Mouse (Mus musculus) heart, embryonic 15.5 days (tissue): ENCODE results near the gene Gria1. TPM values are rescaled to one million over a fixed set of nuclear protein-coding genes. Genes with fewer than 3 reads are reported as not detected.

Experiments used
- ATAC-seq: fragments of 200-750 bp; cut with Nextera tagmentation; replicated peaks from 2 replicates; pipeline ENCODE4 v1.8.0; 2017; ENCODE audit warnings: low read depth, moderate TSS enrichment; ENCODE audit not compliant: insufficient number of reproducible peaks, insufficient read depth, low FRiP score
- H3K27ac ChIP-seq: fragments of 300-500 bp; sonication (generic); 2 replicates; pipeline ENCODE4 v1.5.1; 2015; ENCODE audit warnings: mild to moderate bottlenecking, inconsistent platforms
- H3K27me3 ChIP-seq: fragments of 300-500 bp; sonication (generic); 2 replicates; pipeline ENCODE4 v1.6.1; 2015; ENCODE audit warnings: inconsistent platforms
- H3K36me3 ChIP-seq: fragments of 300-500 bp; sonication (generic); 2 replicates; pipeline ENCODE4 v1.6.1; 2015; ENCODE audit warnings: mild to moderate bottlenecking, inconsistent platforms
- H3K4me1 ChIP-seq: fragments of 300-500 bp; sonication (generic); replicated peaks from 2 replicates; pipeline ENCODE4 v1.6.1; 2015; ENCODE audit warnings: inconsistent platforms
- H3K4me2 ChIP-seq: fragments of 300-500 bp; sonication (generic); 2 replicates; pipeline ENCODE4 v1.6.1; 2015; ENCODE audit warnings: inconsistent platforms, mild to moderate bottlenecking, moderate library complexity
- H3K4me3 ChIP-seq: fragments of 300-500 bp; sonication (generic); 2 replicates; pipeline ENCODE4 v1.5.1; 2015; ENCODE audit warnings: mild to moderate bottlenecking, inconsistent platforms
- H3K9ac ChIP-seq: fragments of 300-500 bp; sonication (generic); 2 replicates; pipeline ENCODE4 v1.6.1; 2015; ENCODE audit warnings: mild to moderate bottlenecking, inconsistent platforms
- H3K9me3 ChIP-seq: fragments of 300-500 bp; sonication (generic); replicated peaks from 2 replicates; pipeline ENCODE4 v1.6.1; 2016; ENCODE audit warnings: inconsistent platforms
- WGBS: fragments of 180-500 bp; shearing (Covaris S2); methylation state at CpG from one replicate; pipeline ENCODE4 v1.1.7; 2015; ENCODE audit warnings: mixed read lengths; 5-methylcytosine and 5-hydroxymethylcytosine counted together
- polyA plus RNA-seq: library from polyadenylated mRNA; unstranded; fragments of >200 nt; fragmentation: Nextera tagmentation; extraction: Ambion mirVana; gene quantifications from 2 replicates; pipeline ENCODE4 v1.2.1, GENCODE M21; 2015

Gria1 gene
- polyA plus RNA-seq, 1 experiment from 2014 or later = 5.6 TPM

DNA sequence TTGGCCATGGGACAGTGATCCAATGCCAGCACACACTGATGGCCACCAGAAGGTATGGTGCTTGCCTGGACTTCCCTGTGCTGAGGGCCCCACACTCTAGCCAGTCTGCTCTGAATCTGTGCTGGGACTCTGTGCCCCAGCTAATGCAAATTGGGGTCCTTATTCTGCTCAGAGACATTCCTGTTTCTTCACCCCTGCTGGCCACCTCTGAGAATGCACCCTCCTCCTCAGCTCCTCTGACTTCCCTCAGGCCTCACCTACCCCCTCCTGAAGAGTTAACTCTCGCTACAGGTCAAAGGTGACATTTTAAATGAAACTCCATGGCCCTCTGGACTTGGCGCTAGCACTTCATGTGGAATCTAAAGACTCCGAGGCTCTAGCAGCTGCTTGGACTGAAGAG, 165.4 kb downstream of the Gria1 start:
- no peak for ATAC-seq
- Histone ChIP-seq H3K9me3 (no peaks in the 10 kb centered on the region), H3K4me2 (no peak overlapping the region), H3K27ac (no peak overlapping the region), H3K4me1 (no peaks in the 10 kb centered on the region), H3K36me3 (no peaks in the 10 kb centered on the region), H3K9ac (no peak overlapping the region), H3K27me3 (no peaks in the 10 kb centered on the region), H3K4me3 (no peak overlapping the region)
- 29% methylated on average over 3 of the region's 3 CpGs for WGBS

DNA sequence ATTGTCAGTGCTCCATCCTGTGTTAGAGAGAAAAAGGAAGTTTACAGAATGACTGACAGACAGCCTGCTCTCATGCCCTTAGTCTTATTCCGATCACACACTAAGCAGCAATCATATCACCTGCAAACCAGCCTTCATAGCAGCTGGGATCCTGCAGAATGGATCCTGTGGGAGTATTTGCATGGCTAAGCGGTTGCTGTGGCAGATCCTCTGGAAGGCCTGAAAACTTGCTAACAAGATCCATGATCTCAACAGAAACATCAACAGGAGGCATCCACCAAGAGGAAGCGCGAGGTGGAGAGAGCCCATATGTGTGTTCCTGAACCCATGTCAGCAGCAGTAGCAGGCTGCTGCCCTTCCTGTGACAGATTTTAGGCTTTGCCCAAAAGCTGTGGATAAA, 173.0 kb downstream of the Gria1 start:
- ATAC-seq = no peak
- WGBS = 82% methylated on average over 4 of the region's 4 CpGs
- Histone ChIP-seq H3K9ac (no peak overlapping the region), H3K27me3 (no peaks in the 10 kb centered on the region), H3K4me2 (no peak overlapping the region), H3K4me1 (no peaks in the 10 kb centered on the region), H3K36me3 (no peaks in the 10 kb centered on the region), H3K27ac (no peak overlapping the region), H3K4me3 (no peak overlapping the region), H3K9me3 (no peaks in the 10 kb centered on the region)

DNA sequence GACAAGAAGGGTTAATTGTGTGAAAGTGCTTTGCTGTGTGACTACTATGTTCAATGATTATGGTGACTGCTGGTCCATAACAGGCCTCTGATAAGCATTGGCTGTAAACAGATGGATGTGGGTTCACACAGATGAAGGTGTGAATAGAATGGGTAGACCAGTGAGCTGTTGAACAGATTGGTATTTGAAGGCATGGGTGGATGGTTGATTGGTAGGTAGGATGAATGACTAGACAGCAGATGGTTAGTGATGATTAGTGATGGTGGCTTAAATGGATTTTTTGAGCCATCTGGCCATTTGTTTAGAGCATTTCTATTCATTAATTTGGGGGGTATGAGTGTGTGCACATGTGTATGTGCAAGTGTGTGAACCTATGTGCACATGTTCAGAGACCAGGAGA, 173.9 kb downstream of the Gria1 start:
- Histone ChIP-seq H3K4me3 (no peak overlapping the region), H3K27me3 (no peaks in the 10 kb centered on the region), H3K9me3 (no peaks in the 10 kb centered on the region), H3K9ac (no peak overlapping the region), H3K27ac (no peak overlapping the region), H3K36me3 (no peaks in the 10 kb centered on the region), H3K4me1 (no peaks in the 10 kb centered on the region), H3K4me2 (no peak overlapping the region)
- no peak for ATAC-seq

DNA sequence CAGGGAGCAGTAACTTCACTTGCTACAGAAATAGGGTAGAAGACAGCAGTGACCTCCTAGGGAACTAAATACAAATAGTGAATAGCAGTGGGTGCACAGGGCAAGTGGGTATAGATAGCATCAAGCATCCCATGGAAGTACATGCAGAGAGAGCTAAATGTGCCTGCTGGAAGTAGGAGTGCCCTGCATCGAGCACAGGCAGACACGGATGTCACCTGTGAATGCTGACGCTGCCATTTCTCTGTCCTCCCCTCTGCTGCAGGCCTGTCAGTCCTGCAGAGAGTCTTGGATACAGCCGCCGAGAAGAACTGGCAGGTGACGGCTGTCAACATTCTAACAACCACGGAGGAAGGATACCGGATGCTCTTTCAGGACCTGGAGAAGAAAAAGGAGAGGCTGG, 178.2 kb downstream of the Gria1 start:
- no peaks in the 10 kb centered on the region for H3K4me1 ChIP-seq
- H3K4me3 ChIP-seq = no peak overlapping the region
- H3K27ac ChIP-seq = no peak overlapping the region
- H3K4me2 ChIP-seq = no peak overlapping the region
- H3K9ac ChIP-seq = no peak overlapping the region
- H3K9me3 ChIP-seq = no peaks in the 10 kb centered on the region
- ATAC-seq = no peak
- WGBS = 47% methylated on average over 8 of the region's 8 CpGs
- H3K36me3 ChIP-seq = no peaks in the 10 kb centered on the region
- no peaks in the 10 kb centered on the region for H3K27me3 ChIP-seq

DNA sequence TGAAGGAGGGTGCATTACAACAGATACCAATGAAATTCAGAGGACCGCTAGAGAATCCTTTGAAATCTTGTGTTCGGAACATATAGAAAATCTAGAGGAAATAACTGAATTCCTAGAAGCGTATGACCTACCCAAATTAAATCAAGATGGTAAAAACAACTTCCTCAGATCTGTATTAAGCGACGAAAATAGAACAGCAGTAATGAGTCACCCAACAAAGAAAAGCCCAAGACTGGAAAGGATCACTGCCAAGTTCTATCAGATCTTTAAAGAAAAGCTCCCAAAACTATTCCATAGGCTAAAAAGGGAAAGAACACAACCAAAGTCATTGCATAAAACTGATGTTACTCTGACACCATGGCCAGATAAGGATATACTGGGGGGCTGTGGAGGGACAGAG, 183.6 kb downstream of the Gria1 start:
- Histone ChIP-seq H3K9me3 (0 out of 2 replicates have a peak, but pooled peaks cover 3% of the 10 kb centered on the region), H3K4me2 (no peak overlapping the region), H3K27ac (no peak overlapping the region), H3K36me3 (no peaks in the 10 kb centered on the region), H3K4me1 (no peaks in the 10 kb centered on the region), H3K9ac (no peak overlapping the region), H3K27me3 (no peaks in the 10 kb centered on the region), H3K4me3 (no peak overlapping the region)
- no peak for ATAC-seq
- 65% methylated on average over 5 of the region's 5 CpGs for WGBS

DNA sequence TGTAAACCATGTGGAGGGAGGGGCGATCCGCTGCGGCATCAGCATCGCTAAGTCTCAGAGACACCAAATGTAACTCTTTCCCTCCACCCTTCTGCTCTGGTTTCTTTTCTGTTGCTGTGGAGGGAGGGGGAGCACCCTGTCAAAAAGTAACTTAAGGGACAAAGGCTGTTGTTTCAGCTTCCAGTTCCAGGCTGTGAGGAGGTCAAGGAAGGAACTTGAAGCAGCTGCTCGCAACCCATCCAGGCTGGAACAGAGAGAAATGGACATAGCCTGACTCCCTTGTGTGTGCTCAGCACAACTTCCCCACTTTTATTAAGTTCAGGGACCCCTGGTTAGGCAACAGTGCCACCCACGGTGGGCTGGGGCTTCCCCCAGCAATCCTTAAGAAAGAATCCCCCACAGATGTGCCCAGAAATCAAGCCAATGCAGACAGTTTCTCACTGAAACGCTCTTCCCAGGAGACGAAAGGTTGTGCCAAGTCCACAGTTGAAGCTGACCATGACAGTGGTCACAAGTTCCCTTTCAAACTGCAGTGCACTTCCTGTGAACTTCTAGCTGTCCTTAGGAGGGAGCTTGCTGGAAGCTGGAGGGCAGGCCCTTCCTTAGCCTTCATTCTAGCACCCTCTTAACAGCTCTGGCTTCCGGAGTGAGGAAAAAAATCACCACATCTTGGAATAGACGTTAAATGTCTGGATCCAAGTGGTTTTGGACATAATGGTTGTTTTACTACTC, 190.2 kb downstream of the Gria1 start:
- Histone ChIP-seq H3K9ac (no peak overlapping the region), H3K27ac (no peak overlapping the region), H3K4me2 (no peak overlapping the region), H3K27me3 (no peaks in the 10 kb centered on the region), H3K9me3 (no peaks in the 10 kb centered on the region), H3K36me3 (no peaks in the 10 kb centered on the region), H3K4me3 (no peak overlapping the region), H3K4me1 (no peaks in the 10 kb centered on the region)
- no peak for ATAC-seq
- 56% methylated on average over 10 of the region's 10 CpGs for WGBS

DNA sequence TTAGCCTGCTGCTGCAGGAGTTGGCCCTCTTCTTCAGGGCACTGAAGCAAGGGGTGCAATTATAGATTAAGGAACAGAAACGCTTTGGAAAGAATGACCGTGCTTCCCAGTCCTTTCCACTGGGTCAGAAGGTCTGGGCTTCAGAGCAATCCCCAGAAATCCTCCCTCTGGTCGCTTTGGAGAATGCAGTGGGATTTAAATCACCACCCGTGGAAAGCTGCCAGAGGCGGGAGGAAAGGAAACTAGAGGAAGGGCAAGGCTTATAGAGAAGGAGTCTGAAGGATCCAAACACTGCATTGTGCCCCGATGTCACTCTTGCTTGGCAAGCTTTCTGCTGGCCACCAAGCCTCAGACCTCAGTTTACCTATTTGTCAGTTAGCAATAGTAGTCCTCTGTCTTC, 193.2 kb downstream of the Gria1 start:
- Histone ChIP-seq H3K27ac (no peak overlapping the region), H3K4me2 (no peak overlapping the region), H3K9ac (no peak overlapping the region), H3K4me3 (no peak overlapping the region), H3K27me3 (no peaks in the 10 kb centered on the region), H3K4me1 (no peaks in the 10 kb centered on the region), H3K9me3 (no peaks in the 10 kb centered on the region), H3K36me3 (no peaks in the 10 kb centered on the region)
- 39% methylated on average over 6 of the region's 6 CpGs for WGBS
- no peak for ATAC-seq

DNA sequence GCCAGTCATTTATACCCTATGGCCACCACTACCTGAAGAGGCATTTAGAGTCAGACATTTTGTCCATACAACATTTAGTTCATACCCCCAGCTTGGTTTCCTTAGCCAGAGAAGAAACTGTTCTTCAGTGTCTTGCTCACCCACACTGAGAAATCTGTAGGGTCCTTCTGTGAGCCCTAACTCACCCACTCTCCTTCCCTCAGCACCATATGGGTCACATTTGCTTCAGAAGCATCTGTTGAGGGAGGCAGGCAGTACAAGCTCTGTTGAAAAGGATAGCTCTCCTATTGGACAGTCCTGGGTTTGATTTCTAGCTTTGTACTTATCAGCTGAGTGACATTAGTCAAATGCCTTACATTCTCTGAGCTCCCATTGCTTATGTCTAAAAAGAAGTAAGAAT, 196.1 kb downstream of the Gria1 start:
- Histone ChIP-seq H3K27me3 (no peaks in the 10 kb centered on the region), H3K9me3 (no peaks in the 10 kb centered on the region), H3K27ac (no peak overlapping the region), H3K4me1 (no peaks in the 10 kb centered on the region; the same call in 1 of the 2 replicates), H3K9ac (no peak overlapping the region), H3K36me3 (no peaks in the 10 kb centered on the region), H3K4me3 (no peak overlapping the region), H3K4me2 (no peak overlapping the region)
- ATAC-seq = no peak

DNA sequence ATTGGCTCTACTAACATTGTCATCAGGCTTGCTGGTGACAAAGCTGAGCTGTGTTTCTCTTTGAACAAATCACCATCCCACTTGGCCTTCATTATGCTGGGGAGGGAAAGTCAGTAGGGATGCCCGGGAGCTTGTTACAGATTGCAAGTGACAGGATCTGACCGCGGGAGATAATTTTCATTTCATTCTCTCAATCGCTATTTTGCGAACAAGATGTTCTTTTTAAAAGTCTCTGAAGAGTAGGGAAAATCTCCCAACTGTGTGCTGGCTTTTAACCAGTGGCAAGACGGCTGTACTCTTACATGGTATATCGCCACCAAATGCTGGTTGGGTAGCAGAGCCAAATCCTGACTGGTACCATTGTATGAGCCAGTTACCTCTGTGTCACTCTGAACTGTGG, 202.9 kb downstream of the Gria1 start:
- no peak overlapping the region for H3K27ac ChIP-seq
- H3K36me3 ChIP-seq = no peaks in the 10 kb centered on the region
- no peak for ATAC-seq
- 86% methylated on average over 7 of the region's 7 CpGs for WGBS
- no peaks in the 10 kb centered on the region; the same call in 1 of the 2 replicates for H3K4me1 ChIP-seq
- H3K9ac ChIP-seq = no peak overlapping the region
- no peak overlapping the region for H3K4me3 ChIP-seq
- H3K4me2 ChIP-seq = no peak overlapping the region
- no peaks in the 10 kb centered on the region for H3K27me3 ChIP-seq
- no peaks in the 10 kb centered on the region for H3K9me3 ChIP-seq

DNA sequence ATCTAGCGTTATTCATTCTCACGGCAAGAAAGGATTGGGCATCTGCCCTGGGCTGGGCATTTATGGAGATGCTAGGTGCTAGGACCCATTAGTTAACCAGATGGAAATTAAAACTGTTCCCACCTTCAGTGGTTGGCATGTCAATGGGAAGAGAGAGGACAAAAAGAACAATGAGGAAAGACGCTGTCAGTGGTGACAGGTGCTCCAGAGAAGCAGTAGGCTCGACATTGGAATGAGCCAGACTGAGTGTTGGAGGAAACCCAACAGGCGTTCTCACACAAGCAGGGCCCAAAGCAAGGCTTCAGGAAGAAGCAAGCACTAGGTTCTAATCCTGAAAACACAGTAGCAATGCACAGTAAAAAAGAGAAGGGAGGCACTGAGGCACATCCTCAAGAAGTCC, 203.4 kb downstream of the Gria1 start:
- ATAC-seq = no peak
- H3K9ac ChIP-seq = no peak overlapping the region

DNA sequence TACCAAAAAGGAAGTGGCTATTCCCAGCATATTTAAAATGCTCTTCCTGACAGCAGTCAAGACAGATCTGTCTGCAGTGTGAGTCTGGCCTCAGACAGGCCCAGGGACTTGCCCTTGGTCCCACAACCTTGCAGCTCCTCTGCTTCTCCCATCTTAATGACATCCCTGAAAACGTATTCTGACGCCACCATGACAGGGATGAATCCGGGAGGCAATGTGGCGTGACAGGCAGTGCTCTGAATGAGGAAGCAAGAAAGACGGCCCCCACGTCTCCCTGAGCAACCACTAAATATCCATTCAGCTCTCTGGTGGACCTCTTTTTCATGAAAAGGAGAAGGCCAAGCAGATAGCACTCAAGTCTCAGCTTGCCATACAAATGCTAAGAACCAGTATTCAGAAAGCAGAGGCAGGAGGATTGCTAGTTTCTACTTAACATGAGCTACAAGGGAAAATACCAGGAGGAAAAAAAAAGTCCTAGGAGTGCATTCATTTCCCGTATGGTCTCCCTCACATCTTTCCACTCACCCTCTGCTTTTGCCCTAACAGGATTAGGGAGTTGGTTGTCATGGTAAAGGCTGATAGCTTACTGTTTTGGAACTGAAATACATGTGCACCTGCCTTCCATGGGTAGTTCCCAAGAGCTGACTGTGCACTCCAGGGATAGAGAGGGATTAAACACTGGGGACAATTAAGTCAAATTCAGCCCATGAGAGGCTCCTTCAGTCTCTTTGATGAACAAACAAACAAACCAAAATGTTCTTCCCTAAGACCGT, 211.8 kb downstream of the Gria1 start:
- no peak for ATAC-seq
- no peaks in the 10 kb centered on the region for H3K9me3 ChIP-seq

More for the DNA sequence above, 203.4 kb downstream of the Gria1 start:
- H3K4me3 ChIP-seq = no peak overlapping the region
- H3K4me2 ChIP-seq = no peak overlapping the region
- H3K27ac ChIP-seq = no peak overlapping the region
- no peaks in the 10 kb centered on the region for H3K27me3 ChIP-seq
- no peaks in the 10 kb centered on the region; the same call in 1 of the 2 replicates for H3K4me1 ChIP-seq
- H3K9me3 ChIP-seq = no peaks in the 10 kb centered on the region
- 78% methylated on average over 5 of the region's 5 CpGs for WGBS
- no peaks in the 10 kb centered on the region for H3K36me3 ChIP-seq

DNA sequence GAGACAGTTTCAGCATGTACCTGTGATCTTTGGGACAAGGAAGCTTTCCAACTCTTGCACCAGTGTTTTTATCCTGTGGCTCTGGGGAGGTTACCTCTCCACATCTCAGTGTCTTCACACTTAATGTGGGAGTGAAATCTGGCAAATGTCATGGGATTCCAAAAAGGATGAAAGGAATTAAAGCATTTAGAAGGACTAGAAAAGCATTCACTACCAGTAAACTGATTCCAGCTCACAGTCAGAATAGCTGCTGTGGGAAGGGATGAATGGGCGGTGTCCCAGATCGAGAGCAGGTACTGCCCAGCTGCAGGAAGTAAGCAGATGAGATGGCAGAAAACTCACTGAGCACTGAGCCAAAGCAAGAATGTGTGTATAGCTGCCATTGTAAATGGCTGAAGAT, 224.3 kb downstream of the Gria1 start:
- WGBS = 85% methylated on average over 2 of the region's 2 CpGs
- H3K4me1 ChIP-seq = no peaks in the 10 kb centered on the region
- no peak overlapping the region for H3K4me3 ChIP-seq
- no peak overlapping the region for H3K9ac ChIP-seq
- ATAC-seq = no peak
- no peaks in the 10 kb centered on the region for H3K27me3 ChIP-seq
- no peak overlapping the region for H3K4me2 ChIP-seq
- H3K36me3 ChIP-seq = no peaks in the 10 kb centered on the region
- no peaks in the 10 kb centered on the region for H3K9me3 ChIP-seq
- no peak overlapping the region for H3K27ac ChIP-seq

More for the DNA sequence above, 211.8 kb downstream of the Gria1 start:
- Histone ChIP-seq H3K4me3 (no peak overlapping the region), H3K9ac (no peak overlapping the region), H3K4me2 (no peak overlapping the region), H3K27me3 (no peaks in the 10 kb centered on the region), H3K4me1 (no peaks in the 10 kb centered on the region), H3K27ac (no peak overlapping the region), H3K36me3 (no peaks in the 10 kb centered on the region)
- 70% methylated on average over 8 of the region's 8 CpGs for WGBS
